Mouse (Mus musculus) liver, embryonic 12.5 days (tissue): ENCODE data around the gene Nrtn. TPM values are rescaled to one million over a fixed set of nuclear protein-coding genes. Genes with fewer than 3 reads are reported as not detected.

ENCODE experiments used
- ATAC-seq: fragments of 200-750 bp; cut with Nextera tagmentation; 2 replicates; pipeline ENCODE4 v1.8.0; 2017; ENCODE audit warnings: moderate number of reproducible peaks, mild to moderate bottlenecking, moderate library complexity
- H3K27ac ChIP-seq: fragments of 300-500 bp; sonication (generic); 2 replicates; pipeline ENCODE4 v1.5.1; 2016; ENCODE audit warnings: mild to moderate bottlenecking
- H3K27me3 ChIP-seq: fragments of 300-500 bp; sonication (generic); replicated peaks from 2 replicates; pipeline ENCODE4 v1.6.1; 2016; ENCODE audit warnings: mild to moderate bottlenecking, moderate library complexity
- H3K36me3 ChIP-seq: fragments of 300-500 bp; sonication (generic); 2 replicates; pipeline ENCODE4 v1.6.1; 2016; ENCODE audit warnings: mild to moderate bottlenecking, moderate library complexity
- H3K4me1 ChIP-seq: fragments of 300-500 bp; sonication (generic); 2 replicates; pipeline ENCODE4 v1.6.1; 2016
- H3K4me2 ChIP-seq: fragments of 300-500 bp; sonication (generic); 2 replicates; pipeline ENCODE4 v1.6.1; 2016; ENCODE audit warnings: mild to moderate bottlenecking, moderate library complexity
- H3K4me3 ChIP-seq: fragments of 300-500 bp; sonication (generic); 2 replicates; pipeline ENCODE4 v1.5.1; 2016; ENCODE audit warnings: mild to moderate bottlenecking, moderate library complexity
- H3K9ac ChIP-seq: fragments of 300-500 bp; sonication (generic); 2 replicates; pipeline ENCODE4 v1.6.1; 2016; ENCODE audit warnings: mild to moderate bottlenecking, moderate library complexity
- H3K9me3 ChIP-seq: fragments of 300-500 bp; sonication (generic); replicated peaks from 2 replicates; pipeline ENCODE4 v1.6.1; 2016; ENCODE audit warnings: mild to moderate bottlenecking, moderate library complexity
- WGBS: fragments of 180-500 bp; shearing (Covaris S2); methylation state at CpG from one replicate; pipeline ENCODE4 v1.1.7; 2016; ENCODE audit not compliant: insufficient replicate concordance; 5-methylcytosine and 5-hydroxymethylcytosine counted together
- polyA plus RNA-seq: library from polyadenylated mRNA; unstranded; fragments of >200 nt; fragmentation: Nextera tagmentation; extraction: Ambion mirVana; gene quantifications from 2 replicates; pipeline ENCODE4 v1.2.1, GENCODE M21; 2016

Gene Nrtn
- 3.2 and 4.1 TPM in 2 replicates for polyA plus RNA-seq

DNA sequence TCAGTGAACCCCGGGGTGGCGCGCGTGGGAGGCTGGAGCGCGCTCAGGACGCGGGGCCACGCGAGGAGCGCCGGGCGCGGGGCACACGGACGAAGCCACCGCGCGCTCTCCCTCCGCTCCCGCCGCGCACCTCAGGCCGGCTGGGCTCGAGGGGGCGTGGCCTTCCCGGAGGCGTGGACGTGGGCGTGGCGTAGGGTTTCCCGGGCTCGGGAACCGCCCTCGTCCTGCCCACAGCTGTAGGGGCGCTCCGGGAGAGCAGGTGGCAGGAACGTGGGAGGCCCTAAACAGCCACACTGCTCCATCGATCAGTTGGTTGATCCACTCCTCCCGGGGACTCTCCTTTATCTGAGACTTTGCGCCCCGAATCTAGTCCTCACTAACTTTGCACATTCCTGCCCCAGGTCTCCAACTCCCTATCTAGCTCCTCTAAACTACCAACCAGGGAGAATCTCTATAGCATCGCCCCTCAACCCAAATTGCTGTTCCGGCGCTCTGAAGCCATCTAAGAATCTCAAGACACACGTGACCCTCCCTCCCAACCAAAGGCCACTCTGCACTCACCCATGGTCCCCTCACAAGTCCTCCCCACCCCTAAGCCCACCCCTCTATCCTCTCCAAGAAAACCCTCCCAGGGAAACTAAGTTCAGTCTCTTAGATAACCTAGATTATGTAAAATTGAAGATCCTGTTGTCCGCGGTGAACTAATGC lies at the start of gene Nrtn:
Gene Nrtn (minus strand): TSS at position 115 of the 708 bp plus-strand sequence.
- ATAC-seq = peak; percentile 65
- Histone ChIP-seq H3K9me3 (no peaks in the 10 kb centered on the region), H3K4me2 (peak within 1 kb of the TSS; percentile 97), H3K27me3 (peaks cover 55% of the 10 kb centered on the region), H3K4me1 (peaks cover 74% of the 10 kb centered on the region), H3K27ac (peak within 1 kb of the TSS; percentile 76), H3K4me3 (peak within 1 kb of the TSS; percentile 60), H3K36me3 (no peaks in the 10 kb centered on the region), H3K9ac (peak within 1 kb of the TSS; percentile 77)
- WGBS = under 1% methylated on average over 48 of the region's 48 CpGs

DNA sequence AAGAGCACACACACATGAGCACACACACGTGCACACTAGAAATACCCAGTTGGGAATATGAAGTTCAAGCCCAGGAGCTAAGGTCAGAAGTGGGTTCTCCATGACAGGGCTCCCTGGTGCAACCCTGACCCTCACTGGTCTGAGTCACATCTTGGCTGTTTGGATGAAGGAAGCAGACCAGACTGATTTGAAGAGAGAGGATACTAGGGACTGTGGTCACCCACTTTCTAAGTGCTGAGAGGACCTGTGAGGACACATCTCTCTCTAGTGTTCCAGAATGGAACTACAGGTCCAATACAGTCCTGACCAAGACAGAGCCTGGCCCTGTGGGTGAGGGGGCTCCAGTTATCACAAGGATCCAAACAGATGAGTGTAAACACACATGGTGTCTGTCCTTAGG lies 48.5 kb upstream of the Nrtn start:
- 85% methylated on average over 1 of the region's 1 CpGs for WGBS
- H3K4me3 ChIP-seq = no peak overlapping the region
- peaks cover 51% of the 10 kb centered on the region for H3K36me3 ChIP-seq
- ATAC-seq = no peak
- no peaks in the 10 kb centered on the region for H3K9me3 ChIP-seq
- H3K4me2 ChIP-seq = no peak overlapping the region
- H3K27ac ChIP-seq = no peak overlapping the region
- H3K4me1 ChIP-seq = peaks cover 23% of the 10 kb centered on the region
- peaks cover 7% of the 10 kb centered on the region for H3K27me3 ChIP-seq
- H3K9ac ChIP-seq = no peak overlapping the region

DNA sequence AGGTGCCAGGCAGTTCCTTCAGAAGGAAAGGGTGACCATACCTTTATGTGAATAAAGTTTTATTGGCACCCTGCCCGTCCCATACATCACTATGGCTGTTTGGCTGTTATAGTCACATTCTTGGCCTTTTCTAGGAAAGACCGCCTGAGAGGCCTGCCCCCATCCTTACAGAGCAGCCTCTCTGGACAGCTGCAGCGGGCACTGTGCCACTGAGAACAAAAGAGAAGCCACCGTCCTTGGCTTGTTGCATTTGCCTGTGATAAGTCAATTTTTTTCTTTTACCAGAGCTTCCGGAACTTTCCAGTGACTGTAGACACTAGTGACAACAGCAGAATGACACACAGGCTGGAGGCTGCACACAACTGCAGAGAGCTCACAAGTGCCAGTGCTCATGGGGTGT lies 47.6 kb upstream of the Nrtn start:
- peaks cover 14% of the 10 kb centered on the region for H3K4me1 ChIP-seq
- peaks cover 12% of the 10 kb centered on the region for H3K27me3 ChIP-seq
- 77% methylated on average over 5 of the region's 5 CpGs for WGBS
- H3K4me3 ChIP-seq = no peak overlapping the region
- H3K9ac ChIP-seq = no peak overlapping the region
- H3K4me2 ChIP-seq = no peak overlapping the region
- H3K9me3 ChIP-seq = no peaks in the 10 kb centered on the region
- no peak overlapping the region for H3K27ac ChIP-seq
- no peak for ATAC-seq
- H3K36me3 ChIP-seq = peaks cover 59% of the 10 kb centered on the region

DNA sequence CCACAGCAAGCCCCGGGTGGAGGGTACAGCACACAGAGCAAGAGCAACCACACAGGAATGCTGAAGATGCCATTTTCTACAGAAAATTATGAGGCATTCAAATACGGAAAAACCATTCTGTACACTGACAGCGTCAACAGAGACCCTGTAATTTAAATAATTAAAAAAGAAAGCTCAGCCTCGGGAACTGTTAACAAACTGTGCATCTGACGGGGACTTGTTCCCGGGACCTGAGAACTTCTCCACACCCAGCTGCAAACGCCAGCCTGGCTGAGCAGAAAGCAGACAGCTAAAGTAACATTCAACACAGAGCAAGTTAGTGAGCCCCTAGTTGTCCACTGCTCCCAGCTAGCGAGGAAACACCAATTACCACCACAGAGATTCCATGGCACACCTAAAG lies 44.7 kb upstream of the Nrtn start:
- no peak overlapping the region for H3K27ac ChIP-seq
- no peak overlapping the region for H3K4me3 ChIP-seq
- H3K9me3 ChIP-seq = no peaks in the 10 kb centered on the region
- ATAC-seq = no peak
- H3K9ac ChIP-seq = no peak overlapping the region
- peaks cover 5% of the 10 kb centered on the region; the same call in 1 of the 2 replicates for H3K27me3 ChIP-seq
- peaks cover 74% of the 10 kb centered on the region for H3K36me3 ChIP-seq
- no peak overlapping the region for H3K4me2 ChIP-seq
- WGBS = 76% methylated on average over 8 of the region's 8 CpGs
- H3K4me1 ChIP-seq = no peaks in the 10 kb centered on the region

DNA sequence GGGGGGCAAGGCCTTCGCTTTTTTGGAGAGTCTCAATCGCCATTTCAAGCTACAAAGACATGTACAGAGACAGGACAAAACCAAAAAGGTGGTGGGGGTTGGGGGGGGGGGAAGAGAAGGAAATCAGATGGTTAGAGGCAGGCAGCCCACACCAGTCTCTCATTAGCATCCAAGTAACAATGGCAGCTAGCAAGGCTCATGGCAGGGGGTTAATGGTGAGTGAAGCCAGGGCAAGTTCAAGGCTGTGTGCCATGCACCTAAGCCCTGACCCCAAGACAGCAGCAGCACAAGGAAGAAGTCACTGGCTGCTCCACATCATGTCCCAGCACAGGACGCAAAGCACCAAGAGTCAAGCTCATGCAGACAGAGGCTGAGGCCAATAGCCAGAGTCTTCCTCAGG lies 41.9 kb upstream of the Nrtn start:
- no peak overlapping the region for H3K9ac ChIP-seq
- no peaks in the 10 kb centered on the region for H3K9me3 ChIP-seq
- no peak overlapping the region for H3K27ac ChIP-seq
- 0 out of 2 replicates have a peak, but pooled peaks cover 5% of the 10 kb centered on the region for H3K27me3 ChIP-seq
- H3K36me3 ChIP-seq = peaks cover 64% of the 10 kb centered on the region
- H3K4me2 ChIP-seq = no peak overlapping the region
- no peak for ATAC-seq
- no peak overlapping the region for H3K4me3 ChIP-seq
- H3K4me1 ChIP-seq = peaks cover 6% of the 10 kb centered on the region
- 67% methylated on average over 3 of the region's 3 CpGs for WGBS

DNA sequence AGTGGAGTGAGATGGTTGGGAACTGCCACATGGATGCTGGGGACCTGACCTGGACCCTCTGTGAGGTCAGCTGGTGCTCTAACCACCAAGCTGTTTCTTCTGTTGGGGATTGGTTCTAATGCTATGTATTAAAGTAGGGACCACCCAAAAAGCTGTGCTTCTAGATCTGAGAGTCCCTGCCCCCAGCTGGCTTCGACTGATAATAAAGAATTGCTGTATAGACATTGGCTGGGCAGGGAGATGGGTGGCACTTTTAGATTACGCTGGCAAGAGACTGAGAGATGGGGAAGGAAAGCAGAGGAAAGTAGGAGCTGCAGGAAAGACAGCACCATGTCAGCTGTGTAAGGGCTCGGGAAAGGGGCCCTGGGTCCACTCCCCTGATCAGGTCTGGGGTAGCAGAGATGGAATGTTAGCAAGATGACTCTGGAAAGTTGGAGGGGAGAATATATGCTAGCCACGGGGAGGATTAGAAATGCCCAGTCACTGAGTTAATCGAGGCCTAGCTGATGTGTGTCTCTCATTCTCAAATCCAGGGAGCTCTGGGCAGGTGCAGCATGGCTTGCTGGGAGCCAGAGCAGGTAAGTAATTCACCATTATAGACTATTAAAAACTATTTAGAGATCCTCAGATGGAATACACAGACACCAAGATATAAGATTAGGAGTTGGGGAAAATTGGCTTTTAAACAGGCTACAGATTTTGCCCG lies 36.4 kb upstream of the Nrtn start:
- Histone ChIP-seq H3K27ac (peak overlapping the region; percentile 95), H3K9me3 (no peaks in the 10 kb centered on the region), H3K36me3 (peaks cover 28% of the 10 kb centered on the region), H3K4me1 (peaks cover 41% of the 10 kb centered on the region), H3K9ac (peak overlapping the region; percentile 65), H3K4me3 (peak overlapping the region; percentile 48), H3K27me3 (no peaks in the 10 kb centered on the region), H3K4me2 (peak overlapping the region; percentile 68)
- ATAC-seq = peak; percentile 93
- WGBS = 38% methylated on average over 6 of the region's 6 CpGs

DNA sequence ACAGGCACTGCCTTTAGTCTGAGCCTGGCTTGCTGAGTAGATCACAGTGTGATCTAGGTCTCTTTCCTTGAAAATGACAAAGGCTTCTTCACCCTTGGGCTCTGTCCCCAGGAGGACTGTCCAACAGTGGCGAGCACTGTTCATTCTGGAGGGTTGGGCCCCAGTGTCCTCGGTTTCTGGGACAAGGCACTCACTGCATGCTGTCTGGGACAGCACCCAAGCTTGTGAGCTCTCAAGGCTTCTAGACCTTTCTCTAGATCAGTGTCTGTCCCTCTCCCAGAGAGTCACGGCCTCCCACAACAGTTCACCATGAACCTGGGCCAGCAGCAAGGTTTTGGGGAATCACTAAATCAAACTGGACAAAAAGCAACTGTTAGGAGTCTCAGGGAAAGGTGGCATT lies 35.3 kb upstream of the Nrtn start:
- peak overlapping the region; percentile 32 for H3K9ac ChIP-seq
- peak overlapping the region; percentile 95 for H3K27ac ChIP-seq
- ATAC-seq = no peak
- no peak overlapping the region for H3K4me2 ChIP-seq
- H3K4me1 ChIP-seq = peaks cover 46% of the 10 kb centered on the region
- H3K36me3 ChIP-seq = peaks cover 27% of the 10 kb centered on the region
- H3K4me3 ChIP-seq = no peak overlapping the region
- WGBS = 73% methylated on average over 3 of the region's 3 CpGs
- no peaks in the 10 kb centered on the region for H3K9me3 ChIP-seq
- no peaks in the 10 kb centered on the region for H3K27me3 ChIP-seq

DNA sequence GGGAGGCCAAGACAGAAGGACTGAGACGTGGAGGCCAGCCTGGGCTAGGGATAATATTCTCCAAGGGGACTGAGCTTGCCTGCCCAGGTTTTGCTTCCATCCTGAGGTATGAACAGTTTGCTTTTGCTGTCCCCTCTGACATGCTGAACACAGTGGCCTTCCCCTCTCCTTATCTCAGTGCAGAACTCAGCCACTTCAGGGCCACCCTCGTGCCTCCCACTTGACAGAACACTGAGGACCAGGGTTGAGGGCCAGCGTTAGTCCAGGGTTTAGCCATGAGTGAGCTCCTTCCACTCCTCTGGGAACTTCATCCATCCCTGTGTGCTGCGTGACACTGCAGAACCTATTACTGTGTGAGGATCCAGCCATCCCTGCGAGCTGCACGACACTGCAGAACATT lies 32.0 kb upstream of the Nrtn start:
- 73% methylated on average over 6 of the region's 6 CpGs for WGBS
- Histone ChIP-seq H3K4me2 (no peak overlapping the region), H3K27me3 (no peaks in the 10 kb centered on the region), H3K36me3 (peaks cover 52% of the 10 kb centered on the region), H3K4me3 (no peak overlapping the region), H3K4me1 (peaks cover 41% of the 10 kb centered on the region), H3K27ac (peak overlapping the region; percentile 51), H3K9ac (peak overlapping the region; percentile 24; the same call in 1 of the 2 replicates), H3K9me3 (no peaks in the 10 kb centered on the region)
- no peak for ATAC-seq

DNA sequence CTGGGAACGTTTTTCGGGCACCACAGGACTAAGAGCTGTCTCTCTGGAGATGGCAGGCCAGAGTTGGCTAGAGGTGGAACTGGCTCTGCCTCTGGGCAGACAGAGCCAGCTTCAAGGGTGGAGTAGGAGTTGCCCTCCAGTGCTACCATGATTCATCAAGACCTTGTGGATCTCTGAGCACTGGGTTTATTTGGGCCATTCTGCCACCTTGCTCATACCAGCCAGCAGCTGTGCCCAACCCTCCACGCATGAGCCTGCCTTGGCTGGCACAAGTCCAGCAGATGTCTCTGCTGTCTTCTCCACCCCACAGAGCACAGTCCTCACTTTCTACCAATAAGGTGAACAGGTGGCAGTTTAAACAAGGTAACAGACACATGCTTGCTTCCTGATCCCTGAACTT lies 31.6 kb upstream of the Nrtn start:
- Histone ChIP-seq H3K9me3 (no peaks in the 10 kb centered on the region), H3K27me3 (no peaks in the 10 kb centered on the region), H3K9ac (peak overlapping the region; percentile 24; the same call in 1 of the 2 replicates), H3K4me1 (peaks cover 37% of the 10 kb centered on the region), H3K4me2 (no peak overlapping the region), H3K4me3 (no peak overlapping the region), H3K36me3 (peaks cover 56% of the 10 kb centered on the region), H3K27ac (peak overlapping the region; percentile 51)
- WGBS = 69% methylated on average over 3 of the region's 3 CpGs
- peak; percentile 33; the same call in 1 of the 2 replicates for ATAC-seq

DNA sequence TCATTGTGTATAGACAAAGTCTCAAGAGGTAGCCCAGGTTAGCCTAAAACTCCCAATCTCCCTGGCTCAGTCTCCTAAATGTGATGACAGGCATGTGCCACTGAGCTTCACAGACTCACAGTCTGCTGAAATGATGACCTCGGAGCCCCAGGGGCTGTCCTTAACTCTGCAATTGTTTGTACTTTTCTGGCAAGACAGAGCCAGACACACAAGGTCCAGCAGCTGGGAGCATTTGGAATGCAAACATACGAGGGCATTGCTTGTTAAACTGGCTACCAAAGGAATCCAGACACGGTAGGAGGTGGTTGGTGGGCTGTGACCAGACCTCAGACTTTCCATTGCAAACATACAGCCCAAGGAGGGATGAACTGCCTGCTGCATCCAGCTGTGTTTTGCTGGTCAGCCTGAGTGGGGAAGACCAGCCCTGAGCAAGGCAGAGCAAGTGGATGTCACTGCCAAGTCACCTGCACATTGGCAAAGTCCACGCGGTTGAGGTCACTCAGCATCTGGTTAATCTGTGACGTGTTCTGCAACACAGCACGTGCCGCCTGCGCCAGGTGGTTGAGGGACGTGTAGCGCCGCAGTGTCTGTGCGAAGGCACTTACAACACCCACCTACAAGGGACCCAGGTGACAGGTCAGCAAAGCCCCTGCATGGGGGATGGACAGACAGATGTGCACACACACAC lies 23.1 kb upstream of the Nrtn start:
- 0 out of 2 replicates have a peak, but pooled peaks have one; percentile 22 for ATAC-seq
- H3K36me3 ChIP-seq = peaks cover 90% of the 10 kb centered on the region
- 84% methylated on average over 13 of the region's 13 CpGs for WGBS

DNA sequence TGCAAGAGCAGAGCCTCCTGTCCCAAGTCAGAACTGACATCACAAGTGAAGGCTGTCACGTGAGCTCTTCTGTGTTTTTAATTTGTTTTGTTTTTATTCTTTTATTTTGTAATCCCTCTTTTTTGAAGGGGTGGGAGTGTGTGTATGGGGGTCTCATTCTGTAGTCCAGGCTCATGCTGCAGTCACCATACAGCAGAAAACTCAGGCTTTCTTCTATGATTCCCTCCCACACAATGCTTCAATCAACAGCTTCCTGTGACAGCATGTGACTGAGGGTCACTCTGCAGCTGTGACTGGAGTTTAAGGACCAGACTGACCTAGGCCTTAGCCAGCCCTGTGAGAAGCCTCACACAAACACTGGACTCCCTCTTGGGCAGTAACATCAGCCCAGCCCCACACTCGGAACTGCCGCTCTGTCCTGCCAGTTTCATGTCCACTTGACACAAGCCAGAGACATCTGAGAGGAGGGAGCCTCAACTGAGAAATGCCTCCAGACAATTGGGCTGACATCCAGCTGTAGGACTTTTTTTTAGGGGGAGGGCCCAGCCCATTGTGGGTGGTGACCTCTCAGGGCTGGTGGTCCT lies 21.5 kb upstream of the Nrtn start:
- Histone ChIP-seq H3K4me1 (peaks cover 7% of the 10 kb centered on the region), H3K4me3 (no peak overlapping the region), H3K27ac (no peak overlapping the region; the same call in 1 of the 2 replicates), H3K4me2 (no peak overlapping the region), H3K9ac (no peak overlapping the region), H3K9me3 (peaks cover 8% of the 10 kb centered on the region; the same call in 1 of the 2 replicates), H3K36me3 (peaks cover 75% of the 10 kb centered on the region), H3K27me3 (no peaks in the 10 kb centered on the region)
- ATAC-seq = no peak
- 66% methylated on average over 3 of the region's 3 CpGs for WGBS

More for the DNA sequence above, 23.1 kb upstream of the Nrtn start:
- no peak overlapping the region for H3K4me2 ChIP-seq
- H3K4me1 ChIP-seq = peaks cover 3% of the 10 kb centered on the region; the same call in 1 of the 2 replicates
- no peak overlapping the region for H3K27ac ChIP-seq
- H3K9ac ChIP-seq = no peak overlapping the region
- no peak overlapping the region for H3K4me3 ChIP-seq
- H3K27me3 ChIP-seq = no peaks in the 10 kb centered on the region
- peaks cover 8% of the 10 kb centered on the region; the same call in 1 of the 2 replicates for H3K9me3 ChIP-seq
